Mouse (Mus musculus) hematopoietic stem cell, adult 5-6 weeks (primary cell): ENCODE results near the gene Pigb. TPM values are rescaled to one million over a fixed set of nuclear protein-coding genes. Genes with fewer than 3 reads are reported as not detected.

ENCODE experiments used
- ATAC-seq, 2 experiments: fragments of 125-278 bp in 1 of 2; replicated peaks in 1 of 2; 2 replicates each; pipeline ENCODE4 v1.8.0; 2016 to 2017; ENCODE audit warnings: inconsistent platforms in 2 of 2, mild to moderate bottlenecking in 2 of 2, moderate number of reproducible peaks in 2 of 2, low read depth in 1 of 2, moderate TSS enrichment in 1 of 2; ENCODE audit not compliant: low FRiP score in 2 of 2, poor library complexity in 2 of 2, severe bottlenecking in 2 of 2, insufficient read depth in 1 of 2, low TSS enrichment in 1 of 2
- total RNA-seq: library from RNA; stranded (forward); fragments of 172-1452, 232-1000 nt; gene quantifications from 2 replicates; pipeline ENCODE4 v1.2.3, GENCODE M21; 2017

Gene Pigb
- total RNA-seq, 1 experiment from 2014 or later, result 8.7 TPM

- ATAC-seq, result no peak
Measured at GRCm38 (mm10) chr9:73008384-73008783, 31.8 kb downstream of the Pigb start.

DNA sequence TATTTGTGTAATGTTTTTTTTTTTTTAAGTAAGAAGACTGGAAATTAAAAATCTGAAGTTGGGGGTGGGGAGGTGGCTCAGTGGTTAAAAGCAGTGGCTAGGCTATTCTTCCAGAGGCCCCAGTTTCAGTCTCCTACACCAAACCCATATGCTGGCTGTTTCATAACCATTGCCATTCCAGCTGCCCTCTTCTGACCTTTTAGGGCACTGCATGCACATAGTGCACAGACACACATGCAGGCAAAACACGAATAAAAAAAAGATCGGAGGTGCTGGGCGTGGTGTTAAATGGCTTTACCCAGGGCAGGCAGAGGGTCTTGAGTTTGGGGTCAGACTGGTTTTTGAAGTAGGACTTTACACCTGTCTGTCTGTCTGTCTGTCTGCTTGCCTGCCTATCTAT, 34.0 kb downstream of the Pigb start:
- no peak for ATAC-seq

GRCm38 (mm10) chr9:73005106-73005505, 35.1 kb downstream of the Pigb start:
- no peak for ATAC-seq

DNA sequence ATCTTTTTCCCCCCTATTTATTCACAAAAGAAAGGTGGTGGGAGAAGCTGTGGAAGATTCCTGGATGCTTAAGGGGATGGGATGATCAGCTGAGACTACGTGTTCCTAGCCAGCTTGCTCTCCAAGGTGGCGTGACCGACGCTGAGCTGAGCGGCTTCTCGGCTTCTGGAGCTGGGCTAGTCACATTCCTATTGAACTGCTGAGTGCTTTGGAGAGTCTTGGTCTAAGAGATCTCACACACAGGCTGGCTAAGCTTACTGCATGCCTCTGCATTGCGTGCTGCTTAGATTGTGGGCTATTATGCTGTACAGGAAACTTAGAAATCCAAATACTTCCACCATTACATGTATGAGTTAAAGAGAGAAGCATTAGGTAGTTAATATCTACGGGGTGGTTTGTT, 36.1 kb downstream of the Pigb start:
- ATAC-seq, result no peak

- ATAC-seq, result no peak
Measured at GRCm38 (mm10) chr9:73002177-73002576, 38.0 kb downstream of the Pigb start.

DNA sequence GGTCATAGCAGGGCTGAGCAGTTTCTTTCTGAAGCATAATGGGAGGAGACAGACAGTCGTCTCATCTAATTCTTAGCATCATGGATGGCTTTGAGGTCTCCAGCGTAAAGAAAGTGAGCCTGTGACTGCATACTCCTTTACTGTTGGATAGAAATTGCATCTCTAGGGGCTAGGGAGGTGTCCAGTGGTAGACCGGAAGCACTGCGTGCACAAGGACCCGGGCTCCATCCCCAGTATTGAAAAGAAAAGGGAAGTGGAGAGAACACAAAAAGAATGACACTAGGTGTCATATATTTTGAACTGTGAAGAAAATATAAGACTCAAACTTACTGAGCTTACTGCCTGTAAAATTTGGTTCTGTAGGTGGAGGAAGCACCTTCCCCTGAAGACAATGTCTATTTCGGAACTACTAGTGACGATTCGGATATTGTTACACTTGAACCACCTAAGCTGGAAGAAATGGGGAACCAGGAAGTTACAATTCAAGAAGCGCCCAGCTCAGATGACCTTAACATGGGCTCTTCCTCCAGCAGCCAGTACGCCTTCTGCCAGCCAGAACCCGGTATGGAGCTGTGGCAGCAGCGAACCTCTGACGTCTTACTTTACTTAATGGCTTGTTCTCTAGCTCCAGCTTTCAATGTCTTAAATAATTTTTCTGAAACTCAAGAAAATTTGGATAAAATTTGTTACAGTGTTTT, 38.7 kb downstream of the Pigb start:
- no peak; a peak in 1 of 4 replicates for ATAC-seq

GRCm38 (mm10) chr9:73000487-73000886, 39.7 kb downstream of the Pigb start:
- ATAC-seq, result no peak

DNA sequence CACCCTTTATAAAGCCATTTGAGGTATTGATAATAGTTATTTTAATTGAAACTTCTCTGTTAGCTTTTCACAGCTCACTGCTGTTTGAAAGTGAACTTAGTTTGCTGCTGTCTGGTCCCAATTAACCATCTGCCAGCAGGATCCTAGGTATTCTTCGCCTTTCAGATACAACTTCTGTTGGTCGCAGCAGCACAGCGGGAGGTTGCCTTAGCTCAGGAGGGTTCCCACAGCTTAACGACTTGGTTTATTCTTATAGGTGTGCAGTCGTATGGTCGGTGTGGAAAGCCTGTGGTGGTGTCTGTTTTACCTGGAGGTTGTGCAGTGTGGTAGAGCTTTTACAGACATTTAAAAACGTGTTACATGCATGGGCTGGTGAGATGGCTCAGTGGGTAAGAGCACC, 43.4 kb downstream of the Pigb start:
- no peak for ATAC-seq

GRCm38 (mm10) chr9:72996167-72996566, 44.0 kb downstream of the Pigb start:
- no peak for ATAC-seq

DNA sequence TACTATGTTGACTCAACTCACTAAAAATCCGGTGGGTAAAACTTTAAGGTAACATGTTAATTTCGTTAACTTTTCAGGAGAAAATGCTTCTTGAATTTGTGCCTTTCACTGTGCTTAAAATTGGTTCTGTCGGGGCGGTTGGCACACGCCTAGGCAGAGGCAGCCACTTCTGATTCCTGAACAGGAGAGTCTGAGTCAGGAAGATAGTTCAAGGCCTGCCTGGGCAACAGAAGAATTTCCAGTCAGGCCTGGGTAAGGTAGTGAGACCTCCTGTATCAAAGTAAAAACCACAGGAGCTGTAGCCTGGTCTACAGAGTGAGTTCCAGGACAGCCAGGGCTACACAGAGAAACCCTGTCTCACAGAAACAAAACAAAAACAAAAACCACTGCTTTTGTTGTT, 47.6 kb downstream of the Pigb start:
- ATAC-seq, result no peak

GRCm38 (mm10) chr9:72991420-72991819, 48.8 kb downstream of the Pigb start:
- peak in 1 of 2 experiments; percentile 48; a peak in 1 of 4 replicates for ATAC-seq

GRCm38 (mm10) chr9:72988706-72989105, 51.5 kb downstream of the Pigb start:
- ATAC-seq, result no peak

DNA sequence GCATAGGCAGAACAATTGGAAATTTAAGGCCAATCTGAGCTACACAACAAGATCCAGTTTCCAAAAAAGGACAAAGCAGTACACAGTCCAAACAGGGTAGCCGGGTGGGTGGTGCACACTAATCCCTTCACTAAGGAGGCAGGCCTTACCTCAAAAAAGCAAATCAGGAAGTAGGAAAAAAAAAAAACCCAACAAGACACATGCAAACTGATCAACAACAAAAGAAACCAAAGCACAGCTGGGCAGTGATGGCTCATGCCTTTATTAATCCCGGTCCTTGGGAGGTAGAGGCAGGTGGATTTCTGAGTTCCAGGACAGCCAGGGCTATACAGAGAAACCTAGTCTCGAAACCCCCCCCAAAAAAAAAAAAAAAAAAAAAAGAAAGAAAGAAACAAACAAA, 52.5 kb downstream of the Pigb start:
- ATAC-seq, result no peak

DNA sequence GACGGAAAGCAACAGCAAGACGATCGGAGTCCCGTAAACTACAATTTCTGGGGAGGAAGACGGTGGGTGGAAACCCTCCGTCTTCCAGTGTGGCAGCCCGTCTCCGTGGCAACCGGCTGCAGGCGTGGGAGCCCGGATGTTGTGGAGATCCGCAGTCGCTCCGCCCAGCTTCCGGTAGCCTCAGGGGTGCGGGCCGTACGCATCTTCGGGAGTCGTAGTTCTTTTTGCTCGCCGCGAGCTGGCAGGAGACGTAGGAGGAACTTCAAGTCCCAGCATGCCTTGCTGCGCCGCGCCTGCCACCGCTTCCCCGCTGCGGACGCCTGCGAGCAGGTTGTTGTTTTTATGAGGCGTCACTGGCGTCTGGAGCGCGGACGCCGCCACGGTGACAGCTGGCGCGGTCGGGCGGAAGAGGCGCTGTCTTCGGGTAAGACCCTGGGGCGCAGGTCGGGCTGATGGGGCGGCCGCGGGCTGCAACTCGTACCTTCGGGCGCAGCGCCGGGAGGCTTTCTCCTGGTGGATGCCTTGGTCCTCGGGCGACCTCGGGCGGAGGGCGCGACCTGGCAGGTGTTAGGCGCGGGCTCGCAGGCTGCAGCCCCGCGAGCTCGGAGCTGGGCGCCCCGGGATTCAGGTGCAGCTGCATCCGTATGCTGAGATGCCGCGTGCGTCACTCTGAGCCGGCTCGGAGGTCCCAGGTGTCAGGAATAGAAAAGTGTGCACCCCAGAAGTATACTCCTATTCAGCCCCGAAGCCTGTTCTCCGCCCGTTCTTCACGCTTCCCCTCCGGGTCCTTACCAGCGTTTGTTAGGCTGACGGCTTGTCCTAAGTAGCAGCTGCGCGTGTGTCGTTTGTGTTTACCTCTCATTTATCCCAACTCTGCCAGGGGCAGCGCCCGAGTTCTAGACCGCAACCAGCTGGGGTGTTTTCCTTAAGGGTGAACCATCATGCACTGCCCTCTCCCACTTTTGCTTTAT, 54.6 kb downstream of the Pigb start, which contains the start of the genes Ccpg1os and Ccpg1:
Gene Ccpg1os, minus strand, starts transcription at position 133 of the 971 bp plus-strand sequence.
Gene Ccpg1, plus strand, starts transcription at position 180 of the 971 bp plus-strand sequence.
- peak; percentile 99 for ATAC-seq

DNA sequence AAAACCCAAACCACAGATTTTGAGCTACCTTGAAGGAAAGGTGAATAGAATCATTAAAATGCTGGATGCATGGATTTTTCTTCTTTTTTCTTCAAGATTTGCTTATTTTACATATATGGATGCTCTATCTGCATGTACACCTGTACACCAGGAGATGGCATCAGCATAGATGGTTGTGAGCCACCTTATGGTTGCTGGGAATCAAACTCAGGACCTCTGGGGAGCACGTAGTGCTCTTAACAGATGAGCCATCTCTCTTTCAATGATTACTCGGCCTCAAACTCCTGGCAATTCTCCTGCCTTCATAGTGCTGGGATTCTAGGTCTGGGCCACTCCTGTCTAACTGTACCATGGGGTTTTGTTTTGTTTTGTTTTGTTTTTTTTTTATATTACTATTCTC, 57.1 kb downstream of the Pigb start:
- no peak for ATAC-seq

- ATAC-seq, result no peak
Measured at GRCm38 (mm10) chr9:72975242-72975641, 64.9 kb downstream of the Pigb start.

DNA sequence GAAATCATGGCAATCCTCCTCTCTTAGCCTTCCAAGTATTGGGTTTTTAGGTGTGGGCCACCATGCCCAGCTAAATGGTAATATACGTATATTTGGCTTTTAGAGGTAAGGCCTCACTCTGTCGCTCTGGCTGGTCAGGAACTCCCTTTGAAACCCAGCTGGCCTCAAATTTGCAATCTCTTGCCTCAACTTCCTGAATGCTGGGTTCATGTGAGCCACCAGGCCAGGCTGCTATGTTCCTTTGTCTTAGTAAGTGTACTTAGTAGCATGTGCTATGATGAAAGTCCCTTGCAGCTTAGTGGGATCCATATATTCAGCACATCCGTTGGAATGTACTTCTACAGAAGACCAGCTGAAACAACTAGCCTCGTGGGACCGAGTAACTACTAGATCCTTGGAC, 65.4 kb downstream of the Pigb start:
- peak in 1 of 2 experiments; percentile 45; a peak in 1 of 4 replicates for ATAC-seq

DNA sequence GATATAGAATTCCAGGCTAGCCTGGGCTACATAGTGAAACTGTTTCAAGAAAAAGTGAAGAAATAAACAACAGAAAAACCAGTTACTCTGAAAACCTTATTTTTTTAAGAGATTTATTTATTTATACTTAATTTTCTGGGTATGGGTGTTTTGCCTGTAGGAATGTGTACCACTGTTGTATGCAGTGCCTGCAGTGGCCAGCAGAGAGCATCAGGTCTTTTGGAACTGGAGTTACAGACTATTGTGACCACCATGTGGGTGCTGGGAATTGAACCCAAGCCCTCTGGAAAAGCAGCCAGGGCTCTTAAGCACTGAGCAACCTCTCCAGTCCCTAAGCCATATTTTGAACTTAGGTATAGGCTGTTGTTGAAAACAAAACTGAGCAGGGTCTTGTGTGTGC, 67.2 kb downstream of the Pigb start:
- ATAC-seq, result no peak
